Mouse (Mus musculus): ENCODE data around the gene Scd4. TPM values are rescaled to one million over a fixed set of nuclear protein-coding genes. Genes with fewer than 3 reads are reported as not detected.
A peak's percentile ranks its signal among the peaks of the same experiment; 100 is the strongest.

Scd4 gene
- 0.11 TPM in 1 of 2 replicates, not detected in the other for polyA plus RNA-seq (2014; fragmentation: Nextera tagmentation; extraction: Ambion mirVana)

- WGBS = 77% methylated on average over 10 of the region's 10 CpGs
- H3K27me3 ChIP-seq (ENCODE audit: control insufficient read depth, insufficient read depth, low read length) = no peaks in the 10 kb centered on the region
- no peak within 1 kb of the TSS for H3K4me3 ChIP-seq (ENCODE audit: low read length)
- H3K36me3 ChIP-seq (ENCODE audit: control insufficient read depth, insufficient read depth, low read length) = no peaks in the 10 kb centered on the region
- H3K4me1 ChIP-seq (ENCODE audit: control insufficient read depth, insufficient read depth, low read length) = no peaks in the 10 kb centered on the region
- H3K9me3 ChIP-seq (ENCODE audit: control insufficient read depth, low read length) = no peaks in the 10 kb centered on the region
- H3K4me2 ChIP-seq (replicated peaks; ENCODE audit: low read depth, low read length) = no peak within 1 kb of the TSS
- no peak within 1 kb of the TSS for H3K27ac ChIP-seq (ENCODE audit: low read depth, low read length)
- no peak for ATAC-seq (ENCODE audit: low FRiP score, low TSS enrichment)
- H3K9ac ChIP-seq (ENCODE audit: low read depth, low read length) = no peak within 1 kb of the TSS
Observed at GRCm38 (mm10) chr19:44332833-44333623, at the start of gene Scd4. Scd4 (plus strand) TSS chr19:44333092.

GRCm38 (mm10) chr19:44283157-44284024 is 49.5 kb upstream of the Scd4 start:
- Histone ChIP-seq H3K4me1 (ENCODE audit: control insufficient read depth, insufficient read depth, low read length) (peaks cover 42% of the 10 kb centered on the region), H3K9ac (ENCODE audit: low read depth, low read length) (peak overlapping the region; percentile 14; the same call in 1 of the 2 replicates), H3K27me3 (ENCODE audit: control insufficient read depth, insufficient read depth, low read length) (no peaks in the 10 kb centered on the region), H3K36me3 (ENCODE audit: control insufficient read depth, insufficient read depth, low read length) (no peaks in the 10 kb centered on the region), H3K9me3 (ENCODE audit: control insufficient read depth, low read length) (no peaks in the 10 kb centered on the region), H3K4me3 (ENCODE audit: low read length) (peak overlapping the region; percentile 41), H3K4me2 (replicated peaks; ENCODE audit: low read depth, low read length) (peak overlapping the region; percentile 77), H3K27ac (ENCODE audit: low read depth, low read length) (peak overlapping the region; percentile 94)
- no peak; the same call in 1 of the 2 replicates for ATAC-seq (ENCODE audit: low FRiP score, low TSS enrichment)
- WGBS = 23% methylated on average over 15 of the region's 15 CpGs

- peaks cover 42% of the 10 kb centered on the region for H3K4me1 ChIP-seq (ENCODE audit: control insufficient read depth, insufficient read depth, low read length)
Observed at GRCm38 (mm10) chr19:44284025-44284695, 48.7 kb upstream of the Scd4 start.

GRCm38 (mm10) chr19:44284723-44285122 is 48.2 kb upstream of the Scd4 start:
- Histone ChIP-seq H3K9me3 (ENCODE audit: control insufficient read depth, low read length) (no peaks in the 10 kb centered on the region), H3K4me2 (replicated peaks; ENCODE audit: low read depth, low read length) (peak overlapping the region; percentile 77), H3K9ac (ENCODE audit: low read depth, low read length) (peak overlapping the region; percentile 57), H3K36me3 (ENCODE audit: control insufficient read depth, insufficient read depth, low read length) (no peaks in the 10 kb centered on the region), H3K4me3 (ENCODE audit: low read length) (peak overlapping the region; percentile 41), H3K27ac (ENCODE audit: low read depth, low read length) (peak overlapping the region; percentile 94), H3K4me1 (ENCODE audit: control insufficient read depth, insufficient read depth, low read length) (peaks cover 42% of the 10 kb centered on the region), H3K27me3 (ENCODE audit: control insufficient read depth, insufficient read depth, low read length) (no peaks in the 10 kb centered on the region)
- ATAC-seq (ENCODE audit: low FRiP score, low TSS enrichment) = peak; percentile 56
- 1% methylated on average over 11 of the region's 11 CpGs for WGBS

More at GRCm38 (mm10) chr19:44284025-44284695, 48.7 kb upstream of the Scd4 start:
- Histone ChIP-seq H3K36me3 (ENCODE audit: control insufficient read depth, insufficient read depth, low read length) (no peaks in the 10 kb centered on the region), H3K4me2 (replicated peaks; ENCODE audit: low read depth, low read length) (peak overlapping the region; percentile 77), H3K4me3 (ENCODE audit: low read length) (peak overlapping the region; percentile 41), H3K27me3 (ENCODE audit: control insufficient read depth, insufficient read depth, low read length) (no peaks in the 10 kb centered on the region), H3K9me3 (ENCODE audit: control insufficient read depth, low read length) (no peaks in the 10 kb centered on the region), H3K9ac (ENCODE audit: low read depth, low read length) (peak overlapping the region; percentile 57), H3K27ac (ENCODE audit: low read depth, low read length) (peak overlapping the region; percentile 94)
- ATAC-seq (ENCODE audit: low FRiP score, low TSS enrichment) = peak; percentile 99
- under 1% methylated on average over 38 of the region's 38 CpGs for WGBS

GRCm38 (mm10) chr19:44285554-44285953 is 47.3 kb upstream of the Scd4 start:
- Histone ChIP-seq H3K4me2 (replicated peaks; ENCODE audit: low read depth, low read length) (no peak overlapping the region), H3K4me3 (ENCODE audit: low read length) (no peak overlapping the region), H3K9me3 (ENCODE audit: control insufficient read depth, low read length) (no peaks in the 10 kb centered on the region), H3K4me1 (ENCODE audit: control insufficient read depth, insufficient read depth, low read length) (peaks cover 38% of the 10 kb centered on the region), H3K27me3 (ENCODE audit: control insufficient read depth, insufficient read depth, low read length) (no peaks in the 10 kb centered on the region), H3K36me3 (ENCODE audit: control insufficient read depth, insufficient read depth, low read length) (no peaks in the 10 kb centered on the region), H3K9ac (ENCODE audit: low read depth, low read length) (no peak overlapping the region), H3K27ac (ENCODE audit: low read depth, low read length) (no peak overlapping the region)
- WGBS = 89% methylated on average over 8 of the region's 8 CpGs
- ATAC-seq (ENCODE audit: low FRiP score, low TSS enrichment) = no peak

- WGBS = 59% methylated on average over 2 of the region's 2 CpGs
- Histone ChIP-seq H3K4me2 (replicated peaks; ENCODE audit: low read depth, low read length) (no peak overlapping the region), H3K9ac (ENCODE audit: low read depth, low read length) (no peak overlapping the region), H3K36me3 (ENCODE audit: control insufficient read depth, insufficient read depth, low read length) (no peaks in the 10 kb centered on the region), H3K9me3 (ENCODE audit: control insufficient read depth, low read length) (no peaks in the 10 kb centered on the region), H3K27me3 (ENCODE audit: control insufficient read depth, insufficient read depth, low read length) (no peaks in the 10 kb centered on the region), H3K4me3 (ENCODE audit: low read length) (no peak overlapping the region), H3K4me1 (ENCODE audit: control insufficient read depth, insufficient read depth, low read length) (peaks cover 32% of the 10 kb centered on the region), H3K27ac (ENCODE audit: low read depth, low read length) (no peak overlapping the region)
- no peak for ATAC-seq (ENCODE audit: low FRiP score, low TSS enrichment)
Observed at GRCm38 (mm10) chr19:44286109-44286508, 46.8 kb upstream of the Scd4 start.

- Histone ChIP-seq H3K4me2 (replicated peaks; ENCODE audit: low read depth, low read length) (no peak overlapping the region), H3K4me3 (ENCODE audit: low read length) (no peak overlapping the region), H3K9me3 (ENCODE audit: control insufficient read depth, low read length) (no peaks in the 10 kb centered on the region), H3K27me3 (ENCODE audit: control insufficient read depth, insufficient read depth, low read length) (no peaks in the 10 kb centered on the region), H3K36me3 (ENCODE audit: control insufficient read depth, insufficient read depth, low read length) (no peaks in the 10 kb centered on the region), H3K9ac (ENCODE audit: low read depth, low read length) (no peak overlapping the region), H3K4me1 (ENCODE audit: control insufficient read depth, insufficient read depth, low read length) (peaks cover 30% of the 10 kb centered on the region), H3K27ac (ENCODE audit: low read depth, low read length) (no peak overlapping the region)
- WGBS = 73% methylated on average over 11 of the region's 11 CpGs
- no peak for ATAC-seq (ENCODE audit: low FRiP score, low TSS enrichment)
Observed at GRCm38 (mm10) chr19:44287415-44288110, 45.3 kb upstream of the Scd4 start.

- Histone ChIP-seq H3K4me1 (ENCODE audit: control insufficient read depth, insufficient read depth, low read length) (peaks cover 28% of the 10 kb centered on the region), H3K27ac (ENCODE audit: low read depth, low read length) (no peak overlapping the region), H3K9ac (ENCODE audit: low read depth, low read length) (no peak overlapping the region), H3K27me3 (ENCODE audit: control insufficient read depth, insufficient read depth, low read length) (no peaks in the 10 kb centered on the region), H3K4me3 (ENCODE audit: low read length) (no peak overlapping the region), H3K4me2 (replicated peaks; ENCODE audit: low read depth, low read length) (no peak overlapping the region), H3K36me3 (ENCODE audit: control insufficient read depth, insufficient read depth, low read length) (peaks cover 22% of the 10 kb centered on the region), H3K9me3 (ENCODE audit: control insufficient read depth, low read length) (no peaks in the 10 kb centered on the region)
- no peak for ATAC-seq (ENCODE audit: low FRiP score, low TSS enrichment)
- WGBS = 91% methylated on average over 2 of the region's 2 CpGs
Observed at GRCm38 (mm10) chr19:44292083-44292482, 40.8 kb upstream of the Scd4 start.

All from kidney, embryonic 14.5 days (tissue).